Mouse (Mus musculus) retina, postnatal 1 day (tissue): ENCODE measurements around the gene Fshr.
A peak's percentile ranks its signal among the peaks of the same experiment; 100 is the strongest.
"Not testable (repeated sequence)": the region's sequence is repeated elsewhere in the genome, so short reads cannot be mapped to it uniquely, and the experiment has no call there.

Experiments
- DNase-seq: peaks from one replicate; pipeline ENCODE4 v3.0.0-alpha.2; 2012

Fshr gene

GRCm38 (mm10) chr17:89200575-89200974 lies at the start of gene Fshr:
Gene Fshr (minus strand): TSS chr17:89200675.
- DNase-seq: no peak

- DNase-seq: no peak
Measured at GRCm38 (mm10) chr17:89202181-89202580, 1.7 kb upstream of the Fshr start.

- DNase-seq: no peak
Measured at GRCm38 (mm10) chr17:89173545-89173944, 26.9 kb downstream of the Fshr start.

GRCm38 (mm10) chr17:89164773-89165172 lies 35.7 kb downstream of the Fshr start:
- no peak for DNase-seq

GRCm38 (mm10) chr17:89162475-89162874 lies 38.0 kb downstream of the Fshr start:
- DNase-seq: no peak

GRCm38 (mm10) chr17:89159343-89159742 lies 41.1 kb downstream of the Fshr start:
- not testable (repeated sequence) for DNase-seq

GRCm38 (mm10) chr17:89144806-89145205 lies 55.7 kb downstream of the Fshr start:
- DNase-seq: peak; percentile 9

- DNase-seq: no peak
Measured at GRCm38 (mm10) chr17:89120023-89120422, 80.5 kb downstream of the Fshr start.

- no peak for DNase-seq
Measured at GRCm38 (mm10) chr17:89119250-89119649, 81.2 kb downstream of the Fshr start.

- no peak for DNase-seq
Measured at GRCm38 (mm10) chr17:89113944-89114343, 86.5 kb downstream of the Fshr start.

- no peak for DNase-seq
Measured at GRCm38 (mm10) chr17:89100719-89101350, 99.6 kb downstream of the Fshr start.

GRCm38 (mm10) chr17:89099733-89100132 lies 100.7 kb downstream of the Fshr start:
- DNase-seq: not testable (repeated sequence)

GRCm38 (mm10) chr17:89089692-89090475 lies 110.6 kb downstream of the Fshr start:
- DNase-seq: no peak

- no peak for DNase-seq
Measured at GRCm38 (mm10) chr17:89082897-89083296, 117.6 kb downstream of the Fshr start.

GRCm38 (mm10) chr17:89079706-89080105 lies 120.8 kb downstream of the Fshr start:
- DNase-seq: no peak

- DNase-seq: no peak
Measured at GRCm38 (mm10) chr17:89064327-89065095, 136.0 kb downstream of the Fshr start.

GRCm38 (mm10) chr17:89062348-89062949 lies 138.0 kb downstream of the Fshr start:
- DNase-seq: peak; percentile 10

GRCm38 (mm10) chr17:89051031-89051563 lies 149.4 kb downstream of the Fshr start:
- no peak for DNase-seq

GRCm38 (mm10) chr17:89049071-89049470 lies 151.4 kb downstream of the Fshr start:
- DNase-seq: no peak

GRCm38 (mm10) chr17:89046016-89046415 lies 154.5 kb downstream of the Fshr start:
- no peak for DNase-seq

GRCm38 (mm10) chr17:89036723-89037122 lies 163.8 kb downstream of the Fshr start:
- no peak for DNase-seq

GRCm38 (mm10) chr17:89036049-89036448 lies 164.4 kb downstream of the Fshr start:
- peak; percentile 32 for DNase-seq

- no peak for DNase-seq
Measured at GRCm38 (mm10) chr17:89034627-89035026, 165.8 kb downstream of the Fshr start.
